Mouse (Mus musculus) spleen, postnatal 10 days (tissue): ENCODE data around the gene 5530401A14Rik.

Experiments
- DNase-seq, 2 experiments: peaks; one replicate each; pipeline ENCODE4 v3.0.0; 2021 to 2022; ENCODE audit warnings: low spot score in 2 of 2

Gene 5530401A14Rik

GRCm38 (mm10) chr11:81860250-81860972 is at the start of gene 5530401A14Rik:
TSS of gene 5530401A14Rik (plus strand) at chr11:81860673.
- DNase-seq: no peak

- no peak for DNase-seq
These were observed 45.7 kb upstream of the 5530401A14Rik start for GRCm38 (mm10) chr11:81814816-81815215.

- no peak for DNase-seq
These were observed 43.9 kb upstream of the 5530401A14Rik start for GRCm38 (mm10) chr11:81816531-81816930.

- no peak for DNase-seq
These were observed 28.1 kb upstream of the 5530401A14Rik start for GRCm38 (mm10) chr11:81832381-81832780.

- no peak for DNase-seq
These were observed 22.0 kb upstream of the 5530401A14Rik start for GRCm38 (mm10) chr11:81838426-81838825.

- DNase-seq: no peak
These were observed 19.5 kb upstream of the 5530401A14Rik start for GRCm38 (mm10) chr11:81841001-81841400.

GRCm38 (mm10) chr11:81845010-81845685 is 15.3 kb upstream of the 5530401A14Rik start:
- no peak for DNase-seq

- DNase-seq: no peak
These were observed 14.8 kb upstream of the 5530401A14Rik start for GRCm38 (mm10) chr11:81845686-81846036.

- no peak for DNase-seq
These were observed 12.5 kb upstream of the 5530401A14Rik start for GRCm38 (mm10) chr11:81847773-81848490.

- no peak for DNase-seq
These were observed 5.3 kb downstream of the 5530401A14Rik start for GRCm38 (mm10) chr11:81865661-81866382.

GRCm38 (mm10) chr11:81871506-81872213 is 11.2 kb downstream of the 5530401A14Rik start:
- no peak for DNase-seq

GRCm38 (mm10) chr11:81896511-81896910 is 36.0 kb downstream of the 5530401A14Rik start:
- no peak for DNase-seq

- DNase-seq: no peak
These were observed 37.3 kb downstream of the 5530401A14Rik start for GRCm38 (mm10) chr11:81897547-81898354.

GRCm38 (mm10) chr11:81902318-81902717 is 41.8 kb downstream of the 5530401A14Rik start:
- no peak for DNase-seq

GRCm38 (mm10) chr11:81908760-81909159 is 48.3 kb downstream of the 5530401A14Rik start:
- DNase-seq: no peak

GRCm38 (mm10) chr11:81909397-81909894 is 49.0 kb downstream of the 5530401A14Rik start:
- no peak for DNase-seq

GRCm38 (mm10) chr11:81913071-81913470 is 52.6 kb downstream of the 5530401A14Rik start:
- no peak for DNase-seq

GRCm38 (mm10) chr11:81915501-81915900 is 55.0 kb downstream of the 5530401A14Rik start:
- DNase-seq: no peak

GRCm38 (mm10) chr11:81923096-81923495 is 62.6 kb downstream of the 5530401A14Rik start:
- no peak for DNase-seq

- no peak for DNase-seq
These were observed 63.2 kb downstream of the 5530401A14Rik start for GRCm38 (mm10) chr11:81923626-81924025.
